Mouse (Mus musculus) right cerebral cortex, adult 18-20 months (tissue): ENCODE results near the gene Txndc12.

Experiments used
- DNase-seq: peaks from one replicate; pipeline ENCODE4 v3.0.0; 2022; ENCODE audit warnings: mixed read lengths

The Txndc12 gene

DNA sequence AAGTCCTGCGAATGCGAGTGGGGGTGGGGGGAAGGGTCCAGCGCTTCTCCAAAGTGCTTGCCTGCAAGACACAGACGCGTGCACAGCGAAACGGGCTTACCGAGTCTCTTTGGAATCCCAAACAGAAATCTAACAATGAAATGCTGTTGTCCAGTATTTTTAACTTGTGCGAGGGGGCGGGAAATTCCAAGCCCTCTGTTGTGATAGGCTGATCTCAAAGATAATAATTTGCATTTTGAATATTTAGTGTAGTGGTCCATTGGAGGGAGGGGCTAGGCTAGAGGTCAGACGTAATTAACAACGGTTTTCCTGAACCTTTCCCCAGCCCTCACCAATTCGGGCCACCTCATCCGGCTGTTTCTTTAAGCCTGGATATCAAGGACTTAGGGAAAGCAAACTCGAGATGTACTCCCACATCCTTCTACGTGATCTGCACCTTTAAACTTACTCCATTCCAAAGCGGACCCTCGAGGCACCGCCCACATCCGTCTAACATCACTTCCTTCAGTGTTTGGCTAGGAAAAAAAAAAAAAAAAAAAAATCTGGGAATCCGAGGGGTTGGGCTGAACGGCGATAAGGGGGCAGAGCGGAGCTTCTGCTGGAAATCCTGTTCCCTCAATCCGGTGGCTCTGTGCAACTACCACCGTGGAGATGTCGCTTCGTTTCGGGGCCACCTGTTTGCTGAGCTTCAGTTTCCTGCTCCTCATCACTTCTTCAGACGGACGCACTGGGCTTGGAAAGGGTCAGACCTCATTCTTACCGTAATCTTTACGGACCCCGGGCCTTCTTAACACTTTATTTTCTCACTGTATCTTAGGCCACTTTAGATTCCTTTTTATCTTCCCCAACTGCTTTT lies at the start of gene Txndc12:
Txndc12 (plus strand) TSS at position 487 of the 856 bp plus-strand sequence.
- DNase-seq = peak; percentile 86

DNA sequence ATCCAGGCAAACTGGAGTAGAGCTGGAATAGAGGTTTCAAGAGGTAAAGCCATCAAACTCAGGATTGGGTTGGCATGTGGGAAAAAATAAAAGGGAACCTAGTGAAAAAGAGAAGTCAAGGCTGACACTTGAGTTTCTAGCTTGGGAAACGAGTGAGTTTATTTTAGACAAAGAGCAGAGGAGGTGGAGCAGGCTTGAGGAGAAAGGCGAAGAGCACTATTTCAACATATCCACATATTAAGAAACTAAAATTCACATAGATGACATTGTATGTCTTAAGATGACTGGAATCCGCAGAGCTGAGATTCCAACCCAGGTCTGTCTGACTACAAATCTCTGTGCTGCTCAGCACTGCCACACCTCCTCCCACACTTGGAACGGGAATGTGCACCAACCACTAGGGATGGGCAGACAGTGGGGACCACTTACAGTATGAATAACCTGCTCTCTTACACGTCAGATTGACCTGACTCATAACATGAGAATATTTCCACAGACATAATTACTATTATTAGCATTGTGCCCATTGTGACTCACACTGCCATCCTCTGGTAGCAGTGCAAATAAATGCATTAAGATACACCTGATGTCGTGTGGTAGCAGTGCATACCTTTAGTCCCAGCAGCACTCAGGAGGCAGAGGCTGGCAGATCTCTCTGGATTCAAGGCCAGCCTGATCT lies 45.0 kb upstream of the Txndc12 start:
- no peak for DNase-seq

DNA sequence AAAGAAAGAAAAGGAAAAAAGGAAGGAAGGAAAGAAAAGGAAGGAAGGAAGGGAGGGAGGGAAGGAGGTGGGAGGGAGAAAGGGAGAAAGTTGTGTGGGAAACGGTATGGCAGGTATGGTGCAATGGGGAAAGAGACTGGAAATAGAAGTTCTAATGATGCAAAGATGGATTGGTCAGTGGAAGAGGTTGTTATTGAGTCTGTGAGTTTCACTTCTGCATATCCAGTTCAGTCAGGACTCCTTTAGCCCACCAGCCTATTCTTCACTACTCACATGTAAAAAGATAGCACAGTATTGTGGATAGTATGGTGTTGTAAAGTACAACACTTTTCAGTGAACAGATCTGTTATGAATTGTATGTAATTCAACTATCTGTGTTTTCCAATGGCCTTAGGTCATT lies 43.9 kb upstream of the Txndc12 start:
- DNase-seq = no peak

DNA sequence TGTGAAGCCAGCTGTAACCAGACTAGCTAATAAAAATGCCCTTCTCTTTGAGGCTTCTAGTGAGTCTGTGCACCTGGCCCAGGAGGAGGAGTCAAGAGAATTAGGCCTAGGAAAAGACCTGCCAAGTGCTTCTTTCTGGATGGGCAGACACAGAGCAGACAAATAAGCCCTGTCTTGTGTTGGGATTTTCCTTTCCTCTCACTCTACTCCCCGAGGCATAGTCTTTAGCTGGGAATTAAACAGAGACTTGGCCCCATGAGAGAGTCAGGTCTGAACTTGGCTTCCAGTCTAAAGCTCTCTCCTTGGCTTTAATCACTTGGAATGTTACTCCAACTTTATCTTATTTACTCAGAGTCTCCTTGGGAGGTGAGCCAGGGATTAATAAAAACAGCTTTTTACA lies 40.5 kb upstream of the Txndc12 start:
- no peak for DNase-seq

DNA sequence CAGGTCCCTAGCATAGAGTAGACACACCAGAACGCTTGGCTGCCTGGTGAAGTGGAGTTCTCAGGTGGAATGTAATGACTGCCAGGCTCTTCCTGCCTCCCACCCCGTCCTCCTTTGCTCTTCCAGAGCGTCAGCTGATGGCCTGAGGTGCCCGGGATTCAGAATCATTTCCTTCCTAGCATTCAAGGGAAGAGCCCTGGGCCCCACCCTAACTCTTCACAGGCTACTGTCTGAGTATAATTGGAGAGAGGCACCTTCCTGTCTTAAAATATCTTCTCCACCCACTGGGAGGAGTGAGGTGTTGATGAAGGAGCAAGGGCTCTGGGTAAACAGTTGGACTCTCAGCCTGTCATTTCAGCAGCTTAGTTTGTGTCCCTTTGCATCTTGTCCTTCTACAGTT lies 37.7 kb upstream of the Txndc12 start:
- no peak for DNase-seq

DNA sequence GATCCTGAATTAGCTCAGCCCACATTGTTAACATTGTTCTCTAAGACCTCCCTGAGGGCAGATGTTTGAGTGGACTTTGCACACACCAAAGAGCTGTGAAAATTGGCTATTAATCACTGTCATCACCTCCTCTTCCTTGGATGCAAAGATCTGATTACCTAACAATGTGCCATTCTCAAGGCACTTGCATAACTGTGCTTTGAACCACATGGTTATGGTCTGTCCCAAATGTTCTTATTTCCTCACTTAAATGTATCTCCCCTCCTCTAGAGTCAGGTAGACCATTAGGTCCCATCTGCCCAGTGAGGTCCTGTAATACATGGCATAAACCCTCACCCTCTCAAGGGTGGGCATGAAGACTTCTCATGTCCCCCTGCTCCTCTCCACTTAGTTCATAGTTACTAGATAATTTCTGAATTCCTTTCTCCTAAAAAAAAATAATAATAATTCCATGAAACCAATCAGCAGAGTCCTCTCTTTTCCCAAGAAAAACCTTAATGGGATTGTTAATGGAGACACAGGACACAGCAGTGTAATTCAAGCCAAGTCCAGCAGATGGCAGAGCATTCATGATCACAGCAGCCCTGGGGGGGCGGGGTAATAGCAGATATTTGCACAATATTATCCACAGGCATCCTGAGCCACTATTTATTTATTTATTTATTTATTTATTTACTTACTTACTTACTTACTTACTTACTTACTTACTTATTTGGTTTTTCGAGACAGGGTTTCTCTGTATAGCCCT lies 36.1 kb upstream of the Txndc12 start:
- peak; percentile 54 for DNase-seq

DNA sequence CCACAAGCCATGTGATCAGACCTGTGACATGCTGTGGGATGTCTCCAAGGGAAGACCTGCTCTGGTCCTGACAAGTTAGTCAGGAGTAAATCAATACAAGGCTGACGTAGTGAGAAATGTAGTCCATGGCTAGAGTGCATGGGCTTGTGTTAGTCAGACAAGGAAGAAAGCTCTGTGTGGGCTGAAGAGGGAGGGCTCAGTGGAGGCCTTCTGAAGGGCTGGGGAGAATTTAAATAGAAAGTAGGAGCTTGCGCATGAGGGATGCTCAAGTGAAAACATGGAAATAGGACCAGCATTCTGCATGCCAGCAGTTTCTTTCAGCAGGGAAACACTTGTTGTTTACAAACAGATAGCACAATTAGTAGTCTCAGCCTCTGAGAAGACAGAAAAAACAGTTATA lies 30.9 kb upstream of the Txndc12 start:
- DNase-seq = no peak

DNA sequence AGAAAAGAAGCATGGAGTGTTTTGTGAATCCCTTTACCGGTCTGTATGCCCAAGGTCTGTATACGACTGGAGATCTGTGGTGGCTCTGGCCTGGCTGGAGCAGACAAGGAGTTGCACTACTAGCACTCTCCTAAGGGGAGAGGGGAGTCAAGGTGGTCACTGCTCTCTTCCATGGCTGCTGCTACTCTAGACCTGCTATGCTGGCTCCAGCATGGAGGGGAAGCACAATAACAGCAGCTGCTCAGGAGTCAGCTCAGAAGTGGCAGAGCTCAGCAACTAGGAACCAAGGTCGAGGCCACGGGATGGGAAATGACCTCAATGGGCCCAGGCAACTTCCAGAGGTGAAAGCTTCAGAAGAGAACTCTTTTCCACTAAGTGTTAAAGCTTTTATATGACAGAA lies 23.3 kb upstream of the Txndc12 start:
- DNase-seq = no peak

DNA sequence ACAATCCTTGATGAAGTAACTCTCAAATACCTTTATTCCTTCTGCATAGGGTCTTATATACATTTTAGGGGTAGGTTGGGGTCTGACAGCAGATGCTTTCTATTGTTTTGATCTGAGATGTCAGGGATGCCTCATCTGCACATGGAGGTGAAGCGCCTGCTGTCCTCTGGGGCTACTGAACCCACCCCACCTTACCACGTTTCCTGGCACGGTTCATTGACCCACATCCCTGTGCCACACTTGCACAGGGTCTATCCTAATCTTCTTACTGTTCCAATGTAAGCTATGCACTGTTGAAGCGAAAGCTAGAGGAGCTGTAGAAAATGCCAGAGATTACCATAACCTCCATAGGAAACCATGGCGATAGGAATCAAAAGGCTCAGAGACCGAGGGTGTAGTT lies 22.9 kb upstream of the Txndc12 start:
- no peak for DNase-seq

DNA sequence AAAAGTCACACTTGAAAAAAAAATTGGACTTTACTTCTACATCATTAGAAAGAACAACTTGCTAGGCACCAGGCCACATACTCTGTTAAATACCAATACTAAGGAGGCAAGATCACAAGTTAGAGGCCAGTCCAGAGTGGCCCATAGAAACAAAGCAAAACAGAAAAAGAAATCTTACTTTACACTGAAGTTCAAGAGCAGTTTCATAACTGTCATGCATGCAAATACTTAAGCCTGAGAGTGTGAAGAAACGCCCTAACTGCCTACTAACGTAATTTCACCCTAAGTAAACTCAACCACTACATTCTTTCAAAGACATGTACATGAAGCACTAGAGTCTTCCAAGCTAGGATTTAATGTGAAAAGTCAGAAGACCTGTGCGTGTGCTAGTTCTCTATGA lies 8.7 kb upstream of the Txndc12 start:
- DNase-seq = no peak

DNA sequence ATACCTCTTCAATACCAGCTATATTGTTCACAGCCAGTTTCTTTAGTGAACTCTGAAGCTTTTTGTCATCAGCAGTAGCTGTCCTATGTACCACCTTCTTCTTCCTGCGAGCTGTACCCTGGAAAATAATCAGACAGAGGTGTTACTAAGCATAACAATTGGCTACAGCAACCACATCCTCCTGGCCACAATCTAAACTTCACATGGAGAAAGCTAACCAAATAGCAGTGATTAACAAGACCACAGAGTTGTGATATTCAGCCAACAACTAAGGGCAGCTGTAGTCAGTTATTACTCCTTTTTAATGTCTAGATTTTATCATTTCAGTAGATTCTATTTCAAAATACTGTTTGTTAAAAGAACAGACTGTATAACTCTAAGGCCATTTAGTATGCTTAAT lies 8.3 kb upstream of the Txndc12 start:
- no peak for DNase-seq

DNA sequence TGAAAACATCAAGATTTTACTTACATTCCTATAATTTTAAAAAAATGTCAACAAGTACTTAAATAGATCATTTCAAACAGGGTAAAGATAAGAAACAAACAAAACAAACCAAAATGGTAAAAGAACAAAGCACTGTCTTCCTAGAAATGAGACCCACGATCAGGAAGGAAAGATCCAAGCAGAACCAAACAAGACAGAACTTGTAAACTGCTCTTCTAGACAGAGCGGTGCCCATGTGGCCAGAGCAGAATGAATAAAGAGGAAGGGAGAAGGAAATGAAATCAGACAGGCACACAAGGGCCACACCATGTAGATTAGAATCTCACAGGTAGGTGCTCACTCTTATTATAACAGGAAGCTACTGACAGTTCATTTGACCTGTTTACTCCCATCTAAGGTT lies 7.8 kb upstream of the Txndc12 start:
- DNase-seq = no peak

DNA sequence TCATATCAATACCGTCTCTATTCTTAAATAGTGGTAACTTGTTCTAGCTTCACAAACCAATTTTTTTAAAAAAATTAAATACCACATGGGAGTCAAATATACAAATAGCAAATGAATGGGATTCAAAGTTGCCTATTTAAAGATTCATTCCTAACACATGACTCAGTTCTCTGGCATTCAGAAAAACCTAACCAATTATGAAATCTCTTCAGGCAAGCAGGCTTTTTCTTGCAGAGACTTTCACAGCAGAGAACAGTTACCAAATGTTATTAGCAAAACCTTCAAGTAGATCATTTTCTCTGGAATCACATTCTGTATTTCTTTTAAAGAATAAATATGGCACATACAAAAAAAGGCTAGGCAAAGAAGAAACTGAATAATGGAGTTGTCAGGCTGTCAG lies 3.7 kb upstream of the Txndc12 start:
- DNase-seq = no peak

DNA sequence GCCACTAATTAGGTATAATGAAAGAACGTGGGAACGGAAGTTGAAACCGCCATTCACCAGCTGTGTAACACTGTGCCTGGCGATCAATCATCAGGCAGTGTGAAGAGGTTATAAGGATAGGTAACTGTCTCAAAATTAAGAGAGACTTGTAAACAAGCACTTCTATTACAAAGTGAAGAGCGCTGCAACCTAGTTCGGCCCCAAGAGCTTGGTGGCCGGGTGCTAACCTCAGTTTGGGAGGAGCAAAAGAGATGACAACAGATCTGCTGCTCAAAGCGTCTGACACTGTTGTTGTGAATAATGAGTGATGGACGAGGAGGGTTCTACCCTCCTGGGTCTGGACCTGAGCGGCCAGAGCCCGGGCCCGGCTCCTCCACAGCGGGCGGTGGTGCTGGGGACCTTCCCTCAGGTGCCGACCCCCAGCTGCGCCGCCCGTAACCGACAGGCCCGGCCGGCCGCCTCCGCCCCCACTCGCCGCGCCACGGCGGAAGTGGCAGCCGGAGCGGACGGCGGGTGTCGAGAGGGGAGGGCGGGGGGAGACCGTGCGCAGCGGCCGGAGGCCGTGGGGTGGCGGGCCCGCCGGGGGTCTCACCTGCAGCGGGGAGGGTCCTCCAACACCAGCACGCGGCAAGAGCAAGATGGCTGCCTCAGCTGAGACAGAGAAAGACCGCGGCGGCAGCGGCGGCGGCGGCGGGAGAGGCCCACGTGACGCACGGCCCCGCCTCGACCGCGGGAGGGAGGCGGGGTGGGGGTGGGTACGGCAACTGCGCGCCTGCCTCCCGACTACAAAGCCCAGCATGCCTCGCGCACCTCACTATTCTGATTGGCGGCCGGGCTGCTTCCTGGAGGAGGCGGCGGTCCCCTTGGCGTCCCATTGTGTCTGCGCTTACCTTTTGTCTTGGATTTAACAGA lies 1.2 kb upstream of the Txndc12 start, which contains the start of gene Btf3l4:
Btf3l4 (minus strand) TSS at position 699 of the 912 bp plus-strand sequence.
- DNase-seq = peak; percentile 94

DNA sequence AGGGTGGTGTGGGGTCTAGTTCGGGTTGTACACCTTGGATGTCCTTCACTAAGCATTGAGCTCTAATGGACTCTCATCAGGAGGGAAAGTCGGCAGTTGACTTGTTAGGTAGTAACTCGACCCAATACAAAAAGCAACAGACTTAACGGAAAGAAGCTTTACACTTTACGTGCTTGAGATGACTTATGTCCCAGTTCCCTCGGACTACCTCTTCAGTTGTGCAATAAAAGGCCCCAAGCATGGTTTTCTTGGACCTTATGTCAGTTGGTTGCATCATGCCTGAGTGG lies 630 bp upstream of the Txndc12 start:
- no peak for DNase-seq

DNA sequence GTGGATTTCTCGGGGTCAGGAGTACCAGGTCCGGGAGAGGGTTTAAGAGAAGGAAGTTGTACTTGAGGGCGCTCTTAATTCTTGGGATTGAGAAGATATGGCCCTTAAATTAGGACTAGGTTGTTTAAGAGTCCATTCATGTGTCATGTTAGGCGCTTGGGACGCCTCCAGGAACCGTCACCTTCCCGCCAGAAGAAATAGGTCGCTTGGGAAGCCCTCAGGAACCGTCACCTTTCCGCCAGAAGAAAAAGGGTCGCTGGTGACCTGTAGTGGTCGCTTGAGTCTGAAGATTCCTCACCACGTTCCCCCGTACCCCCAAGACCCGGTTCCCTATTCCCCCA lies 540 bp downstream of the Txndc12 start:
- DNase-seq = no peak

DNA sequence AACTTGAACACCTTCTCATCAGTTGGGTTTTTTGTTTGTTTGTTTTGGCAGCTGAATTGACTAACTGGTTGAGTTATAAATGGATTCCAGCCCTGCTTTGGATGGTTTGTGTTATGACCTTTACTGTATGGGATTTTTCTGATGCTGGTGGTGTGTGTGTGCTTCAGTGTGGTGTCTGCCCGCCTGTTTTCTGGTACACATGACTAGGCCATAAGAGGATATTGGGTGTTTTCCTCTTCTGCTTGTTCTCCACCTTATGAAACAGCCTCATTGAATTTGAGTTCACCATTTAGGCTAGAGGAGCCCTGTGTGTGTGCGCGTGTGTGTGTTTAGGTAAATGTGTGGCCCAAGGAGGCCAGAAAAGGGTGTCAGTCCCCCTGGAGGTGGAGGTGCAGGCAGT lies 1.1 kb downstream of the Txndc12 start:
- DNase-seq = no peak

DNA sequence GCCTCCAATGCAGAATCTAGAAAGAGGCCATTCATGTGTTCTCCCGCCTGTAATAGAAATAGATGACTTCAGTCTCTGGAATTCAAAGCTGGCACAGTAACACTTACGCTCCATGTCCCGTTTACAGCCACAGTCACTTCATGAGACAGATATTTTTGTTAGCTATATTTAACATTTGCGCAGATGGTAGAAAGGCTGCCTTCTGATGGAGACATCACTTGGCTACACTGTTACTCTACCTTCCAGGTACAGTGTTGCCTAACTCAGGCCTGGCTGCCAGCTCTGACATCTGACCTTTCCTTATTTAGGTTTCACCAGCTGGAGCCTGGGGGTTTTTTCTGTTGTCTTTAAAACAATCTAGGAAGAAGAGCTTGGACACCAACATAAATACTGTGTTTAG lies 3.6 kb downstream of the Txndc12 start:
- DNase-seq = peak; percentile 38

DNA sequence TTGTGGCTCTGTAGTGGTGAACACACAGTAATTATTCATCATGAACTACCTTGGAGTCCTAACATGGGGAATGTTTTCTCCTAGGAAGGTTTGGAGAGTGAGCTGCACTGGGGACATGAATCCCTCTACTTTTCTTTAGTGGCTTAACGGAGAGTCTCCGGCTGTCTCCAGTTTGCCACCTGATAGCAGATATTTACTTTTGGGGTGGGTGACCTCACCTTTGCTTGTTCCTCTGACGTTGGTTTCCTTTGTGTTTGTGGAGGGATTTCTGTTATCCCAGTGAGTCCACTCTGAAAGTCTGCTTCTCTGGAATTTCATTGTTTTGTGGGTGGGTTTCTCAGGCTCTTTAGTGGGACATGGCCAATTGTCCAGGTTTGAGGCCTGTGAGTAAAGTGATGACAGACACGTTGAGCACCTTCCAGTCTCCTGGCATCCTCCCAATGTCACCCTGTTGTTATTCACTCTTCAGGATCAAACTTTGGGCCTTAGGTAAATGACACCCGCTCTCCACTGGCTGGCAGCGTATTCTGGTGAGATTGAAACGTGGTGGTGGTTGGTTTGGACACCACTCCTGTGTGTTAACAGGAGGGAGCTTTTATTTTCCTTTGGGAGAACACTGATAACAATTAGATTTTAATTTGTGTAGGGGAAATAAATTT lies 7.6 kb downstream of the Txndc12 start:
- DNase-seq = no peak

DNA sequence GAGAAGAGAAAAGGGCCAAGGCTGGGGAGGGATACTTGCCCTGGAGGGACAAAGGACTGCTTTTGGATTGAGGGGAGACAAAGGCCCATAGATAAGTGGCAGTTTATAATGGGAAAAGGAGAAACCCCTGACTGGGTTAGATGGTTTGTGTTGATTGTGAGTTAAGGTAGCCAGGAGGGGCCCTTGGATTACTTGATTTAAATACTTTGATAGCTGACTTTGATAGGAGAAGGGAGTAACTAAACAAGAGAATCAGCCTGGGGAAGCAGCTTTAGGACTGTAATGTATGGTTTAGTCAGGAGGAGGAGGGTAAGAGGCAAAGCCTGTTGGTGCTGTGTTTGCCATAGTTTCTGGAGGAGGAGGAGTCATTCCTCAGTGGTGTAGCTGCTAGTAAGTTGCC lies 8.9 kb downstream of the Txndc12 start:
- DNase-seq = no peak

DNA sequence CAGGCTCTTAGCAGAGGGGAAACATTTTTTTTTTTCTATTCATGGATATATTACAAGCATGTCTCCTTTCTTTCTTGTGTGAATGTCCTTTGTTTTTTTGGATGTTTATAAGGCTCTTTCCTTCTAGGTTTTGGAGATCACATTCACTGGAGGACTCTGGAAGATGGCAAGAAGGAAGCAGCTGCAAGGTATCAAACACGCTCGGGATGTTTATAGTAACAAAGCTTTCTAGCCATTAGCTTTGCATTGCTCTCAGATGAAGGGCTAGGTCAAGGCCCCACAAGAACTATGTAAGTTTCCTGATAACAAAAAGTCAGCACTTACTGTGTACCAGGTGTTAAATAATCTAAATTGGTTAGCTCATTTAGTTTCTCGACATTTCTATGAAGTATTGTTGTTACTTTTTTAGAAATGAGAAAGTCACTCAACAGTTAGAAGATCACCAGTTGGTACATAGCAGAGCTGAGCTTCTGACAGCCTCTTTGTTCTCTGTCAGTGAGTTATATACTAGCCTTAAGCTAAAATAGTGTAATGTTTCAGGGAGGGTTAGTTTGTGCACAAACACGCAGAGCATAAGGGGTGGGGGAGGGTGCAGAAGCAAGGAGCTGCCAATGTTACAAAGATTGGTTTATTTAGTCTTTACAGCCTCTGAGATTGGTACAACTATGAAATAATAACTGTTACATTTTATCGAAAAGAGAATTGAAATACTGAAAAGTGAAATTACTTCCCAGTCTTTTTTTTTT lies 11.6 kb downstream of the Txndc12 start:
- no peak for DNase-seq
